Mouse (Mus musculus) lung, adult 2 months (tissue): ENCODE measurements around the gene Tent4b. TPM values are rescaled to one million over a fixed set of nuclear protein-coding genes. Genes with fewer than 3 reads are reported as not detected.

Experiments used
- DNase-seq: peaks from one replicate; pipeline ENCODE4 v3.0.0; 2022
- H3K4me1 ChIP-seq: fragments of 200-500 bp; 2 replicates; pipeline ENCODE4 v1.6.1; 2011; ENCODE audit warnings: low read length; ENCODE audit not compliant: control insufficient read depth, insufficient read depth
- H3K4me3 ChIP-seq: fragments of 200-500 bp; replicated peaks from 2 replicates; pipeline ENCODE3; 2011; ENCODE audit warnings: low read depth, mild to moderate bottlenecking, control low read depth, low read length; ENCODE audit errors: extremely low read depth
- CTCF ChIP-seq: fragments of 200-500 bp; IDR thresholded peaks from 2 replicates; pipeline ENCODE4 v1.5.1; 2011; ENCODE audit warnings: mild to moderate bottlenecking, low read length, control low read depth; ENCODE audit not compliant: insufficient read depth
- POLR2A ChIP-seq: fragments of 200-500 bp; IDR thresholded peaks from 2 replicates; pipeline ENCODE4 v1.6.1; 2011; ENCODE audit warnings: low read depth, mild to moderate bottlenecking, control low read depth, low read length, borderline replicate concordance; ENCODE audit errors: extremely low read depth
- WGBS: fragments of 180-500 bp; shearing (Covaris S2); methylation state at CpG from one replicate; pipeline ENCODE4 v1.1.7; 2018; 5-methylcytosine and 5-hydroxymethylcytosine counted together
- polyA plus RNA-seq: library from polyadenylated mRNA; depleted of rRNA; stranded (reverse); fragments of >200 nt; gene quantifications from 2 replicates; pipeline ENCODE4 v1.2.3, GENCODE M21; 2012; rRNA removed

The Tent4b gene
- polyA plus RNA-seq, result 16.5 and 22.9 TPM in 2 replicates

DNA sequence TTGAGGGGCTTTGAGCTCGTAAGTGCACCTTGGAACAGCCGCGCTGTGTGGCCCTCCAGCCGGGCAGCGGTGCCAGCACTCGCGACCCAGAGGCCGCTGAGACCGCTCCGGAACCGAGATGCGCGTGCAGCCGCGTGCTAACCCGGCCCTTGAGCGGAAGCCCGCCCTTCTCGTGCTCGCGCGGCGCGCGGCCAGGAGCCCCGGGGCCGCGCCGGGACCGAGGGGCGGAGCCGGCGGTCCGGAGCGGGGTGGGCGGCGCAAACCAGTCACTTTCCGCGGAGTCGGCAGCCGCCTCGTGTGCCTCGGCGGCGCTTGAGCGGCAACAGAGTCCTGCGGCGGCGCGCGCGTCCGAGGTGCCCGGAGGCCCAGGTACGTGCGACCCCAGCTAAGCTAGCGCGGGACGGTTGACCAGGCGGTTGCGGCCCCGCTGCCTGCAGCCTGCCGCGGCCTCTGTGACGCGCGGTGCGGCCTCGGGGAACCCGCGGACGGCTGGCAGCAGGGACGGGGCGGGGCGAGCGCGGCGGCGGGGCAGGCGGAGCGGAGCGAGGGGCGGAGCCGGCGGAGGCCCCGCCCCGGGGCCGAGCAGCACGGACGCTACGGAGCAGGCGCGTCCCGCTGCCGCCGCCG lies at the start of gene Tent4b:
Tent4b (plus strand) TSS at position 269 of the 627 bp plus-strand sequence.
- under 1% methylated on average over 97 of the region's 97 CpGs for WGBS
- peak; percentile 94 for DNase-seq
- Histone ChIP-seq H3K4me1 (peaks cover 16% of the 10 kb centered on the region), H3K4me3 (peak within 1 kb of the TSS; percentile 99)
- TF ChIP-seq POLR2A (peak; percentile 63; the same call in 1 of the 2 replicates), CTCF (no peak)

DNA sequence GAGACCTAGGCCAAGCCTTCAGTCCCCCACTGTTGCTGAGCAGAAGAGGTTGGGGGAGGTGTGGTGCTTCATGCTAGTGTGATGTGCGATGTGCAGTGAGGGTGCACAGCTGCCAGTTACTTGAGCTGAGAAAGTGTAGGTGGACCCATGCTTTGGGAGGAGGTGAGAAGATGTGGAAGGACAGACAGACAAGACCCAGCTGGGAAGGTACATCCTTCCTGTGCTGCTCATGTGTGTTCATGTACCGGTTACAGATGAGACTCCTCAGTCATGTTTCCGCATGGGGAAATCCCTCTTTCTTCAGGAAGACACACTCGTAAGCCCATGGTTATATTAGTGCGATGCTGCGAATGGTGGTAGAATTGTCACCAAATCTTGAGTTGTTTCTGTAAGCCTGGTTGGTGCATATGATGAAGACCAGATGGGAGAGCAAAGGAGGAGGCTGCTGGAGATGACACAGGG lies 48.1 kb upstream of the Tent4b start:
- whole genome bisulfite sequencing, result 90% methylated on average over 6 of the region's 6 CpGs
- DNase-seq, result no peak
- no peak overlapping the region for H3K4me3 ChIP-seq
- H3K4me1 ChIP-seq, result no peaks in the 10 kb centered on the region
- TF ChIP-seq POLR2A (no peak), CTCF (no peak)

DNA sequence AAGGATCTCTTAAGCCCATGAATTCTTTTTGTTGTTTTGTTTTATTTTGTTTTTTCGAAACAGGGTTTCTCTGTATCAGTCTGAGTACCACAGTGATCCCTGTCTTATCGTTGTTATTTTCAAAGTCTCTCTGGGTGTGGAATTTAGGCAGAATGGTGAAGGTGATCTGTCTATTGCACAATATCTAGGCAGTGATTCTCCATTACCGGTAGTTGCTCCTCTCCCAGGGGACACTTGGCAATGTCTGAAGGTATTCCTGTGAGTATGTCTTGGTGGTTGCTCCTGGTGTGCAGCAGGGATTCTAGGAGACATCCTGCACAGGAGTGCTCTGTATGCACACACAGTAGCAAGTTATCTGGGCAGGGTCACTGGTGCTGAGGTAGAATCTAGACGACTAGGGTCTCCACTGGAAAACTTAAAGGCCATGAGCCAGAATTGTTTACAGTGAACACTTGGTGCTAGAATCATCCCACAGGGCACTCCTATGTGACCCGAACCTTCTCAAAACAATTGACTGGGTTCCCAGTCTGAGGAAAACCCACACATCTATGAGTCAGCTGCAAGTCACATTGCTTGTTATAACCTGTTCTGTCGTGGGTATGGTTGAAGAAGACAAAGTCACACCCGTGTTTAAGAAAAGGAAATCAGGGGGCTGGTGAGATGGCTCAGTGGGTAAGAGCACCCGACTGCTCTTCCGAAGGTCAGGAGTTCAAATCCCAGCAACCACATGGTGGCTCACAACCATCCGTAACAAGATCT lies 38.6 kb upstream of the Tent4b start:
- H3K4me1 ChIP-seq, result no peaks in the 10 kb centered on the region
- WGBS, result 85% methylated on average over 10 of the region's 10 CpGs
- no peak for TF ChIP-seq POLR2A
- TF ChIP-seq CTCF, result no peak
- no peak for DNase-seq
- no peak overlapping the region for H3K4me3 ChIP-seq

DNA sequence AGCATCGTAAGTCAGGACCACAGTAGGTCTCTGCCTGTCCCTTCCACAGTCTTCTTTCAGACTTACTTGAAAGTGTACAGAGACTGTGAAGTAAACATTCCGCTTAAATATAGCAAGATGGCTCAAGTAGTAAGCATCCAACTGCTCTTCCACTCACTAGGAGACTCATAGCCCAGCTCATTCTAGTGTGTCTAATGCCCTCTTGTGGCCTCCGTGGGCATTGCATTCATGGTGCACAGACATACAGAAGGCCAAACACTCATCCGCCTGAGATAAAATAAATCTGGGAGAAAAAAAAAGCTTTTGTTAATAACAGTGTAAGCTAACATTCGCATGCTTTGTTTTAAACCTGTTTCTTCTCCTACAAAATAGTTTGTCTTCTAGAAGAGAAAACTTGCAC lies 37.6 kb upstream of the Tent4b start:
- DNase-seq, result peak; percentile 71
- Histone ChIP-seq H3K4me1 (no peaks in the 10 kb centered on the region), H3K4me3 (no peak overlapping the region)
- 69% methylated on average over 5 of the region's 5 CpGs for WGBS
- peak; percentile 75 for TF ChIP-seq CTCF
- no peak for TF ChIP-seq POLR2A

GRCm38 (mm10) chr8:88175264-88175663 lies 23.7 kb upstream of the Tent4b start:
- H3K4me1 ChIP-seq, result no peaks in the 10 kb centered on the region
- no peak for DNase-seq
- H3K4me3 ChIP-seq, result no peak overlapping the region
- TF ChIP-seq CTCF, result no peak
- no peak for TF ChIP-seq POLR2A
- WGBS, result 80% methylated on average over 7 of the region's 7 CpGs

DNA sequence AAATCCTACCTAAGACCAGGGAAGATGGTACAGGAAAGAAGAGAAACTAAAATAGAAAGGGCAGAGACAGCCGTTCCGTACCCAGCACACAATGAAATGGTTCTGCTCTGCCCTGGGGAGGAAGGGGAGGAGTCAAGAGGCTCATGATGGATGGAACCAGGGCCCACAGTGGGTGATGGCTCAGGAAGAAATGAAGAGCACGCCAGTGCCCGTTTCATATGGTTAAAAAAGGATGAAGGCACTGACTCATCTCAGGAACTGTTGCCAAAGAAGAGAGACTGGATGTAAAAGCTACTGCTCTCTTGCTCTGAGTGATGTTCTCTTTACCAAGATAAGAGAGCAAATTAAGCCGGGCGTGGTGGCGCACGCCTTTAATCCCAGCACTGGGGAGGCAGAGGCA lies 21.7 kb upstream of the Tent4b start:
- no peak for DNase-seq
- 75% methylated on average over 8 of the region's 8 CpGs for WGBS
- no peaks in the 10 kb centered on the region for H3K4me1 ChIP-seq
- TF ChIP-seq CTCF, result no peak
- TF ChIP-seq POLR2A, result no peak
- no peak overlapping the region for H3K4me3 ChIP-seq

- no peak for DNase-seq
- TF ChIP-seq POLR2A, result no peak
- TF ChIP-seq CTCF, result no peak
- no peak overlapping the region for H3K4me3 ChIP-seq
- 82% methylated on average over 2 of the region's 2 CpGs for WGBS
- no peaks in the 10 kb centered on the region for H3K4me1 ChIP-seq
These were observed 15.9 kb upstream of the Tent4b start for GRCm38 (mm10) chr8:88183121-88183520.

DNA sequence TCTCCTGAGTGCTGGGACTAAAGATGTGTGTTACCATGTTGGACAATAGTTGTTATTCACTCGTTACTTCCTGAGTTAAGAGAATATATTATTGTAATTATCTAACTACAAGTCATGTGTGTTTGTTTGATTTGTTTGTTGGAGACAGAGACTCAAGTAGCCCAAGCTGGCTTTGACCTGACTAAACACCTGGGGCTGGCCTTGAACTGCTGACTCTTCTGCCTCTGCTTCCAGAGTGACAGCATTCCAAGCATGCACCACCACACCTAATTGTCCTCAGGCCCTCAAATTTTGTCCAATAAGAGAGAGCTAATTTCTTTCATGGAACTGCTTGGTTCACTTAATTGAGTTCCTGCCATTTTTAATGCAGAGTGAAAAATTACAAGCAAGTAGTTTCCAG lies 14.1 kb upstream of the Tent4b start:
- 75% methylated on average over 1 of the region's 1 CpGs for WGBS
- no peaks in the 10 kb centered on the region for H3K4me1 ChIP-seq
- H3K4me3 ChIP-seq, result no peak overlapping the region
- no peak for DNase-seq
- TF ChIP-seq POLR2A, result no peak
- no peak for TF ChIP-seq CTCF

- DNase-seq, result no peak
- Histone ChIP-seq H3K4me3 (no peak overlapping the region), H3K4me1 (no peaks in the 10 kb centered on the region)
- TF ChIP-seq CTCF (no peak), POLR2A (no peak)
- 81% methylated on average over 6 of the region's 6 CpGs for WGBS
These were observed 13.3 kb upstream of the Tent4b start for GRCm38 (mm10) chr8:88185716-88186115.

- Histone ChIP-seq H3K4me1 (peaks cover 14% of the 10 kb centered on the region), H3K4me3 (no peak overlapping the region)
- DNase-seq, result no peak
- TF ChIP-seq CTCF (no peak), POLR2A (no peak)
- WGBS, result 55% methylated on average over 3 of the region's 3 CpGs
These were observed 1.7 kb upstream of the Tent4b start for GRCm38 (mm10) chr8:88197328-88197727.
